In genomic region chr1:106395476-106395875, GRCm38 (mm10) we compare ENCODE assay signal across 8 mouse cellular contexts.
DNase-seq lines count a peak whose midpoint lies in the region; ATAC-seq and TF ChIP-seq lines count a peak whose summit lies in the region.

No protein-coding gene starts in this region.

- WGBS in embryonic facial prominence, embryonic 11.5 days, result 11% methylated on average over 2 of the region's 2 CpGs
- 4% methylated on average over 2 of the region's 2 CpGs for WGBS in liver, embryonic 16.5 days (ENCODE audit: insufficient replicate concordance)
- 8% methylated on average over 2 of the region's 2 CpGs for WGBS in neural tube, embryonic 13.5 days

- peak; percentile 79 for DNase-seq in CD4-positive, CD25-positive, alpha-beta regulatory T cell, adult 2 months (ENCODE audit: low read depth, low spot score)
- peak; percentile 82 for DNase-seq in adrenal gland, postnatal 14 days
- peak; percentile 81 for DNase-seq in embryonic facial prominence, embryonic 11.5 days (ENCODE audit: low spot score)
- DNase-seq in heart, postnatal 10 days, result peak; percentile 75 to 86
- DNase-seq in kidney, postnatal 14 days, result peak; percentile 80

- H3K27me3 ChIP-seq in embryonic facial prominence, embryonic 11.5 days (ENCODE audit: control insufficient read depth, insufficient read depth, low read length), result no peaks in the 10 kb centered on the region
- H3K27me3 ChIP-seq in liver, embryonic 16.5 days (ENCODE audit: control insufficient read depth, insufficient read depth, low read depth, low read length), result no peaks in the 10 kb centered on the region
- no peaks in the 10 kb centered on the region for H3K27me3 ChIP-seq in neural tube, embryonic 13.5 days
- H3K27me3 ChIP-seq in testis, adult 2 months (ENCODE audit: control insufficient read depth, insufficient read depth, low read length), result no peaks in the 10 kb centered on the region

- intact Hi-C loops in heart, postnatal 10 days (cut with DNase I), result loop anchor here (1.0 to 2.0 kb wide), 2 partner anchors 225 to 324 kb away; partner anchors contain the start of gene Phlpp1

- ATAC-seq in embryonic facial prominence, embryonic 11.5 days (replicated peaks; ENCODE audit: insufficient number of reproducible peaks, low FRiP score, low TSS enrichment, low read depth), result peak; percentile 79
- ATAC-seq in liver, embryonic 16.5 days (ENCODE audit: low read depth), result 0 out of 2 replicates have a peak, but pooled peaks have one; percentile 27
- ATAC-seq in neural tube, embryonic 13.5 days (ENCODE audit: low read depth), result peak; percentile 81

- no peaks in the 10 kb centered on the region for H3K4me1 ChIP-seq in embryonic facial prominence, embryonic 11.5 days (ENCODE audit: control insufficient read depth, insufficient read depth, low read length)
- H3K4me1 ChIP-seq in liver, embryonic 16.5 days (ENCODE audit: control insufficient read depth, low read depth, low read length), result no peaks in the 10 kb centered on the region
- no peaks in the 10 kb centered on the region for H3K4me1 ChIP-seq in neural tube, embryonic 13.5 days (replicated peaks)
- H3K4me1 ChIP-seq in testis, adult 2 months (ENCODE audit: control insufficient read depth, insufficient read depth, low read length), result no peaks in the 10 kb centered on the region

- H3K9ac ChIP-seq in embryonic facial prominence, embryonic 11.5 days (replicated peaks; ENCODE audit: low read length), result no peak overlapping the region
- H3K9ac ChIP-seq in liver, embryonic 16.5 days (ENCODE audit: low read depth, low read length), result no peak overlapping the region
- no peak overlapping the region for H3K9ac ChIP-seq in neural tube, embryonic 13.5 days

- no peak overlapping the region for H3K4me3 ChIP-seq in embryonic facial prominence, embryonic 11.5 days (ENCODE audit: low read depth, low read length)
- H3K4me3 ChIP-seq in liver, embryonic 16.5 days (ENCODE audit: low read depth, low read length), result no peak overlapping the region
- H3K4me3 ChIP-seq in neural tube, embryonic 13.5 days, result no peak overlapping the region
- no peak overlapping the region for H3K4me3 ChIP-seq in testis, adult 2 months (ENCODE audit: control insufficient read depth, low read depth, low read length)

- no peak overlapping the region for H3K27ac ChIP-seq in embryonic facial prominence, embryonic 11.5 days (replicated peaks; ENCODE audit: low read depth, low read length)
- no peak overlapping the region for H3K27ac ChIP-seq in liver, embryonic 16.5 days (ENCODE audit: low read length)
- H3K27ac ChIP-seq in neural tube, embryonic 13.5 days (replicated peaks), result no peak overlapping the region
- no peak overlapping the region for H3K27ac ChIP-seq in testis, adult 2 months (ENCODE audit: control insufficient read depth, insufficient read depth, low read depth, low read length)

- TF ChIP-seq POLR2A in testis, adult 2 months (IDR thresholded peaks at IDR 0.05; ENCODE audit: control insufficient read depth, low read depth, low read length), result no peak

- H3K4me2 ChIP-seq in embryonic facial prominence, embryonic 11.5 days (ENCODE audit: low read depth, low read length), result no peak overlapping the region
- no peak overlapping the region for H3K4me2 ChIP-seq in liver, embryonic 16.5 days (ENCODE audit: low read depth, low read length)
- no peak overlapping the region for H3K4me2 ChIP-seq in neural tube, embryonic 13.5 days

- peak; percentile 19; the same call in 1 of the 2 replicates for TF ChIP-seq CTCF in testis, adult 2 months (IDR thresholded peaks at IDR 0.05; ENCODE audit: control insufficient read depth, insufficient read depth, insufficient replicate concordance, low read depth, low read length)

- no peaks in the 10 kb centered on the region for H3K9me3 ChIP-seq in embryonic facial prominence, embryonic 11.5 days (replicated peaks; ENCODE audit: control insufficient read depth, low read length)
- no peaks in the 10 kb centered on the region for H3K9me3 ChIP-seq in liver, embryonic 16.5 days (replicated peaks; ENCODE audit: control insufficient read depth, low read length)
- H3K9me3 ChIP-seq in neural tube, embryonic 13.5 days, result no peaks in the 10 kb centered on the region

- H3K36me3 ChIP-seq in embryonic facial prominence, embryonic 11.5 days (replicated peaks; ENCODE audit: control insufficient read depth, insufficient read depth, low read depth, low read length), result no peaks in the 10 kb centered on the region; the same call in 1 of the 2 replicates
- no peaks in the 10 kb centered on the region; the same call in 1 of the 2 replicates for H3K36me3 ChIP-seq in liver, embryonic 16.5 days (ENCODE audit: control insufficient read depth, insufficient read depth)
- peaks cover 30% of the 10 kb centered on the region for H3K36me3 ChIP-seq in neural tube, embryonic 13.5 days
- H3K36me3 ChIP-seq in testis, adult 2 months (ENCODE audit: control insufficient read depth, insufficient read depth, low read length), result no peaks in the 10 kb centered on the region

Comparison
In these comparisons a context has a peak if more than half of its experiments do, and no peak if none do; other contexts are left out.
1. ATAC-seq: peak in every context shown above with its lines; median percentile 81 in neural tube, embryonic 13.5 days; 79 in embryonic facial prominence, embryonic 11.5 days; 27 in liver, embryonic 16.5 days.